Mouse (Mus musculus) embryonic facial prominence, embryonic 13.5 days (tissue): ENCODE results near the gene Ccdc3. TPM values are rescaled to one million over a fixed set of nuclear protein-coding genes. Genes with fewer than 3 reads are reported as not detected.

Experiments
- ATAC-seq: fragments of 200-750 bp; cut with Nextera tagmentation; 2 replicates; pipeline ENCODE4 v1.8.0; 2017; ENCODE audit warnings: low read depth; ENCODE audit not compliant: insufficient number of reproducible peaks, insufficient read depth, low FRiP score, low TSS enrichment
- H3K27ac ChIP-seq: fragments of 300-500 bp; sonication (generic); 2 replicates; pipeline ENCODE4 v1.5.1; 2015; ENCODE audit warnings: moderate library complexity, mild to moderate bottlenecking, inconsistent platforms
- H3K27me3 ChIP-seq: fragments of 300-500 bp; sonication (generic); 2 replicates; pipeline ENCODE4 v1.6.1; 2015; ENCODE audit warnings: mild to moderate bottlenecking, inconsistent platforms
- H3K36me3 ChIP-seq: fragments of 300-500 bp; sonication (generic); 2 replicates; pipeline ENCODE4 v1.6.1; 2015; ENCODE audit warnings: mild to moderate bottlenecking, inconsistent platforms
- H3K4me1 ChIP-seq: fragments of 300-500 bp; sonication (generic); 2 replicates; pipeline ENCODE4 v1.6.1; 2015; ENCODE audit warnings: inconsistent platforms
- H3K4me2 ChIP-seq: fragments of 300-500 bp; sonication (generic); 2 replicates; pipeline ENCODE4 v1.6.1; 2015; ENCODE audit warnings: moderate library complexity, mild to moderate bottlenecking, inconsistent platforms
- H3K4me3 ChIP-seq: fragments of 300-500 bp; sonication (generic); 2 replicates; pipeline ENCODE4 v1.5.1; 2015; ENCODE audit warnings: mild to moderate bottlenecking, inconsistent platforms
- H3K9ac ChIP-seq: fragments of 300-500 bp; sonication (generic); 2 replicates; pipeline ENCODE4 v1.6.1; 2015; ENCODE audit warnings: mild to moderate bottlenecking, inconsistent platforms
- H3K9me3 ChIP-seq: fragments of 300-500 bp; sonication (generic); 2 replicates; pipeline ENCODE4 v1.6.1; 2016; ENCODE audit warnings: inconsistent platforms
- WGBS: fragments of 180-500 bp; shearing (Covaris S2); methylation state at CpG from one replicate; pipeline ENCODE4 v1.1.7; 2015; ENCODE audit warnings: mixed read lengths; 5-methylcytosine and 5-hydroxymethylcytosine counted together
- polyA plus RNA-seq: library from polyadenylated mRNA; unstranded; fragments of >200 nt; fragmentation: Nextera tagmentation; extraction: Ambion mirVana; gene quantifications from 2 replicates; pipeline ENCODE4 v1.2.1, GENCODE M21; 2015

Ccdc3 gene
- polyA plus RNA-seq, 1 experiment from 2014 or later, result 26.6 TPM

GRCm38 (mm10) chr2:5125506-5125905 is 12.1 kb upstream of the Ccdc3 start:
- Histone ChIP-seq H3K9ac (no peak overlapping the region), H3K4me1 (peaks cover 23% of the 10 kb centered on the region), H3K4me3 (no peak overlapping the region), H3K36me3 (no peaks in the 10 kb centered on the region), H3K27me3 (no peaks in the 10 kb centered on the region), H3K9me3 (no peaks in the 10 kb centered on the region), H3K4me2 (no peak overlapping the region), H3K27ac (no peak overlapping the region)
- WGBS, result 12% methylated on average over 6 of the region's 6 CpGs
- ATAC-seq, result no peak

- no peak for ATAC-seq
- 65% methylated on average over 5 of the region's 5 CpGs for WGBS
These were observed 10.2 kb upstream of the Ccdc3 start for GRCm38 (mm10) chr2:5127369-5127768.

GRCm38 (mm10) chr2:5129099-5129498 is 8.5 kb upstream of the Ccdc3 start:
- no peak for ATAC-seq
- no peak overlapping the region for H3K27ac ChIP-seq

More at GRCm38 (mm10) chr2:5127369-5127768, 10.2 kb upstream of the Ccdc3 start:
- Histone ChIP-seq H3K4me3 (no peak overlapping the region), H3K27ac (no peak overlapping the region), H3K9me3 (no peaks in the 10 kb centered on the region), H3K27me3 (no peaks in the 10 kb centered on the region), H3K4me2 (no peak overlapping the region), H3K4me1 (peaks cover 23% of the 10 kb centered on the region), H3K9ac (no peak overlapping the region), H3K36me3 (no peaks in the 10 kb centered on the region)

GRCm38 (mm10) chr2:5132046-5132445 is 5.5 kb upstream of the Ccdc3 start:
- H3K4me3 ChIP-seq, result no peak overlapping the region
- H3K36me3 ChIP-seq, result no peaks in the 10 kb centered on the region
- no peak overlapping the region for H3K4me2 ChIP-seq
- H3K9ac ChIP-seq, result no peak overlapping the region
- H3K27me3 ChIP-seq, result peaks cover 17% of the 10 kb centered on the region
- 83% methylated on average over 4 of the region's 4 CpGs for WGBS
- H3K4me1 ChIP-seq, result peaks cover 18% of the 10 kb centered on the region
- no peaks in the 10 kb centered on the region for H3K9me3 ChIP-seq
- no peak overlapping the region for H3K27ac ChIP-seq
- ATAC-seq, result no peak

More at GRCm38 (mm10) chr2:5129099-5129498, 8.5 kb upstream of the Ccdc3 start:
- Histone ChIP-seq H3K36me3 (no peaks in the 10 kb centered on the region), H3K9ac (no peak overlapping the region), H3K27me3 (no peaks in the 10 kb centered on the region), H3K4me2 (no peak overlapping the region), H3K4me3 (no peak overlapping the region), H3K4me1 (peaks cover 23% of the 10 kb centered on the region), H3K9me3 (no peaks in the 10 kb centered on the region)
- 14% methylated on average over 3 of the region's 3 CpGs for WGBS

GRCm38 (mm10) chr2:5134959-5135743 is 2.4 kb upstream of the Ccdc3 start:
- no peak overlapping the region for H3K9ac ChIP-seq
- peaks cover 39% of the 10 kb centered on the region for H3K27me3 ChIP-seq
- H3K4me1 ChIP-seq, result peaks cover 7% of the 10 kb centered on the region; the same call in 1 of the 2 replicates
- H3K4me2 ChIP-seq, result no peak overlapping the region
- 91% methylated on average over 5 of the region's 5 CpGs for WGBS
- no peak overlapping the region for H3K4me3 ChIP-seq
- H3K9me3 ChIP-seq, result no peaks in the 10 kb centered on the region
- H3K27ac ChIP-seq, result no peak overlapping the region
- H3K36me3 ChIP-seq, result no peaks in the 10 kb centered on the region
- no peak for ATAC-seq

- H3K27ac ChIP-seq, result no peak overlapping the region
- H3K27me3 ChIP-seq, result peaks cover 38% of the 10 kb centered on the region
- H3K4me1 ChIP-seq, result peaks cover 13% of the 10 kb centered on the region
- H3K4me2 ChIP-seq, result peak overlapping the region; percentile 16
- no peaks in the 10 kb centered on the region; the same call in 1 of the 2 replicates for H3K36me3 ChIP-seq
- H3K9ac ChIP-seq, result no peak overlapping the region
- no peak for ATAC-seq
- H3K4me3 ChIP-seq, result no peak overlapping the region
- no peaks in the 10 kb centered on the region for H3K9me3 ChIP-seq
- 42% methylated on average over 4 of the region's 4 CpGs for WGBS
These were observed 2.4 kb downstream of the Ccdc3 start for GRCm38 (mm10) chr2:5139961-5140360.

GRCm38 (mm10) chr2:5144446-5144845 is 6.9 kb downstream of the Ccdc3 start:
- Histone ChIP-seq H3K4me1 (peaks cover 6% of the 10 kb centered on the region), H3K36me3 (no peaks in the 10 kb centered on the region; the same call in 1 of the 2 replicates), H3K9me3 (no peaks in the 10 kb centered on the region), H3K27me3 (peaks cover 3% of the 10 kb centered on the region; the same call in 1 of the 2 replicates), H3K9ac (no peak overlapping the region), H3K4me2 (no peak overlapping the region), H3K4me3 (no peak overlapping the region), H3K27ac (no peak overlapping the region; the same call in 1 of the 2 replicates)
- ATAC-seq, result no peak
- WGBS, result 33% methylated on average over 6 of the region's 6 CpGs

- Histone ChIP-seq H3K9ac (no peak overlapping the region), H3K4me3 (no peak overlapping the region), H3K9me3 (no peaks in the 10 kb centered on the region), H3K4me1 (peaks cover 3% of the 10 kb centered on the region; the same call in 1 of the 2 replicates), H3K27me3 (no peaks in the 10 kb centered on the region), H3K4me2 (no peak overlapping the region), H3K27ac (no peak overlapping the region), H3K36me3 (no peaks in the 10 kb centered on the region; the same call in 1 of the 2 replicates)
- no peak for ATAC-seq
- 79% methylated on average over 2 of the region's 2 CpGs for WGBS
These were observed 10.3 kb downstream of the Ccdc3 start for GRCm38 (mm10) chr2:5147907-5148306.

- no peak overlapping the region for H3K4me3 ChIP-seq
- WGBS, result 96% methylated on average over 5 of the region's 5 CpGs
- H3K27ac ChIP-seq, result no peak overlapping the region
- peaks cover 14% of the 10 kb centered on the region for H3K4me1 ChIP-seq
- no peak overlapping the region for H3K9ac ChIP-seq
- no peaks in the 10 kb centered on the region for H3K36me3 ChIP-seq
- no peak overlapping the region for H3K4me2 ChIP-seq
- H3K9me3 ChIP-seq, result no peaks in the 10 kb centered on the region
- no peaks in the 10 kb centered on the region for H3K27me3 ChIP-seq
- ATAC-seq, result no peak
These were observed 17.1 kb downstream of the Ccdc3 start for GRCm38 (mm10) chr2:5154711-5155110.

GRCm38 (mm10) chr2:5160236-5160848 is 22.8 kb downstream of the Ccdc3 start:
- no peak overlapping the region for H3K9ac ChIP-seq
- no peaks in the 10 kb centered on the region for H3K27me3 ChIP-seq
- WGBS, result 69% methylated on average over 11 of the region's 11 CpGs
- no peaks in the 10 kb centered on the region for H3K9me3 ChIP-seq
- no peak overlapping the region for H3K4me2 ChIP-seq
- no peak overlapping the region for H3K4me3 ChIP-seq
- H3K27ac ChIP-seq, result no peak overlapping the region
- H3K36me3 ChIP-seq, result no peaks in the 10 kb centered on the region
- peaks cover 17% of the 10 kb centered on the region for H3K4me1 ChIP-seq
- ATAC-seq, result no peak

GRCm38 (mm10) chr2:5161002-5161745 is 23.6 kb downstream of the Ccdc3 start:
- no peak overlapping the region for H3K4me2 ChIP-seq
- no peaks in the 10 kb centered on the region for H3K36me3 ChIP-seq
- H3K4me1 ChIP-seq, result peaks cover 17% of the 10 kb centered on the region
- no peak for ATAC-seq
- WGBS, result 72% methylated on average over 11 of the region's 11 CpGs
- no peak overlapping the region for H3K27ac ChIP-seq
- no peak overlapping the region for H3K4me3 ChIP-seq
- H3K9ac ChIP-seq, result no peak overlapping the region
- H3K9me3 ChIP-seq, result no peaks in the 10 kb centered on the region
- no peaks in the 10 kb centered on the region for H3K27me3 ChIP-seq
